Mouse (Mus musculus): ENCODE measurements around the gene Olfr763.

GRCm38 (mm10) chr10:129028343-129028742 lies 17.8 kb downstream of the Olfr763 start:
- no peak for TF ChIP-seq POLR2A (IDR thresholded peaks at IDR 0.05; ENCODE audit: control insufficient read depth, extremely low read depth, insufficient read depth, low read length, poor library complexity)
- TF ChIP-seq CTCF (IDR thresholded peaks at IDR 0.05; ENCODE audit: borderline replicate concordance, control insufficient read depth, extremely low read depth, insufficient read depth, low read length, poor library complexity): no peak
